Mouse (Mus musculus) neural tube, embryonic 13.5 days (tissue): ENCODE results near the gene Slc24a1. TPM values are rescaled to one million over a fixed set of nuclear protein-coding genes. Genes with fewer than 3 reads are reported as not detected.

Experiments
- ATAC-seq: fragments of 200-750 bp; cut with Nextera tagmentation; 2 replicates; pipeline ENCODE4 v1.8.0; 2017; ENCODE audit warnings: low read depth, mild to moderate bottlenecking, moderate TSS enrichment, moderate library complexity
- H3K27ac ChIP-seq: fragments of 300-500 bp; sonication (generic); replicated peaks from 2 replicates; pipeline ENCODE4 v1.5.1; 2015; ENCODE audit warnings: moderate library complexity, mild to moderate bottlenecking, inconsistent platforms
- H3K27me3 ChIP-seq: fragments of 300-500 bp; sonication (generic); 2 replicates; pipeline ENCODE4 v1.6.1; 2015; ENCODE audit warnings: mild to moderate bottlenecking, inconsistent platforms
- H3K36me3 ChIP-seq: fragments of 300-500 bp; sonication (generic); 2 replicates; pipeline ENCODE4 v1.6.1; 2015; ENCODE audit warnings: mild to moderate bottlenecking, inconsistent platforms
- H3K4me1 ChIP-seq: fragments of 300-500 bp; sonication (generic); replicated peaks from 2 replicates; pipeline ENCODE4 v1.6.1; 2015; ENCODE audit warnings: inconsistent platforms
- H3K4me2 ChIP-seq: fragments of 300-500 bp; sonication (generic); 2 replicates; pipeline ENCODE4 v1.6.1; 2015; ENCODE audit warnings: inconsistent platforms, mild to moderate bottlenecking, moderate library complexity
- H3K4me3 ChIP-seq: fragments of 300-500 bp; sonication (generic); 2 replicates; pipeline ENCODE4 v1.5.1; 2015; ENCODE audit warnings: mild to moderate bottlenecking, inconsistent platforms
- H3K9ac ChIP-seq: fragments of 300-500 bp; sonication (generic); 2 replicates; pipeline ENCODE4 v1.6.1; 2015; ENCODE audit warnings: moderate library complexity, mild to moderate bottlenecking, inconsistent platforms
- H3K9me3 ChIP-seq: fragments of 300-500 bp; sonication (generic); 2 replicates; pipeline ENCODE4 v1.6.1; 2016; ENCODE audit warnings: inconsistent platforms
- WGBS: fragments of 180-500 bp; shearing (Covaris S2); methylation state at CpG from one replicate; pipeline ENCODE4 v1.1.7; 2015; 5-methylcytosine and 5-hydroxymethylcytosine counted together
- microRNA-seq: library from miRNA; unstranded; fragments of <30 nt; microRNA quantifications from one replicate; pipeline ENCODE4, GENCODE M21; 2016
- polyA plus RNA-seq: library from polyadenylated mRNA; unstranded; fragments of >200 nt; fragmentation: Nextera tagmentation; extraction: Ambion mirVana; gene quantifications from 2 replicates; pipeline ENCODE4 v1.2.1, GENCODE M21; 2015

Slc24a1 gene
- polyA plus RNA-seq, 1 experiment from 2014 or later: 0.04 TPM

- peaks cover 45% of the 10 kb centered on the region for H3K36me3 ChIP-seq
- H3K9me3 ChIP-seq: no peaks in the 10 kb centered on the region
- H3K27me3 ChIP-seq: no peaks in the 10 kb centered on the region
- no peak overlapping the region for H3K9ac ChIP-seq
- no peak overlapping the region for H3K4me3 ChIP-seq
- no peak overlapping the region for H3K4me2 ChIP-seq
- no peak for ATAC-seq
- WGBS: 67% methylated on average over 3 of the region's 3 CpGs
- no peaks in the 10 kb centered on the region for H3K4me1 ChIP-seq
- H3K27ac ChIP-seq: no peak overlapping the region
Observed at GRCm38 (mm10) chr9:64903386-64903785, 48.0 kb downstream of the Slc24a1 start.

GRCm38 (mm10) chr9:64902866-64903265, 48.5 kb downstream of the Slc24a1 start:
- Histone ChIP-seq H3K4me2 (no peak overlapping the region), H3K27me3 (no peaks in the 10 kb centered on the region), H3K4me1 (no peaks in the 10 kb centered on the region), H3K27ac (no peak overlapping the region), H3K9ac (no peak overlapping the region), H3K4me3 (no peak overlapping the region), H3K36me3 (peaks cover 50% of the 10 kb centered on the region), H3K9me3 (no peaks in the 10 kb centered on the region)
- WGBS: 34% methylated on average over 4 of the region's 4 CpGs
- ATAC-seq: no peak

- no peaks in the 10 kb centered on the region for H3K9me3 ChIP-seq
- WGBS: 87% methylated on average over 10 of the region's 10 CpGs
- no peaks in the 10 kb centered on the region for H3K27me3 ChIP-seq
- H3K27ac ChIP-seq: no peak overlapping the region
- no peaks in the 10 kb centered on the region for H3K4me1 ChIP-seq
- no peak overlapping the region for H3K4me2 ChIP-seq
- no peak overlapping the region for H3K9ac ChIP-seq
- no peak for ATAC-seq
- no peak overlapping the region for H3K4me3 ChIP-seq
- H3K36me3 ChIP-seq: peaks cover 45% of the 10 kb centered on the region
Observed at GRCm38 (mm10) chr9:64896605-64897004, 54.8 kb downstream of the Slc24a1 start.

GRCm38 (mm10) chr9:64886008-64886407, 65.4 kb downstream of the Slc24a1 start:
- Histone ChIP-seq H3K4me2 (no peak overlapping the region), H3K4me1 (no peaks in the 10 kb centered on the region), H3K4me3 (no peak overlapping the region), H3K27ac (no peak overlapping the region), H3K9me3 (no peaks in the 10 kb centered on the region), H3K36me3 (peaks cover 20% of the 10 kb centered on the region), H3K9ac (no peak overlapping the region), H3K27me3 (no peaks in the 10 kb centered on the region)
- 86% methylated on average over 5 of the region's 5 CpGs for WGBS
- no peak for ATAC-seq

Small RNA genes lying within 50 kb of the gene (microRNA-seq; reads per million reads assigned to microRNA genes)
- gene Gm25640: not detected

Other genes starting within 250 kb of the Slc24a1 start
- 356 and 415 TPM in 2 replicates for gene Rab11a, start 213.8 kb downstream of the Slc24a1 start, polyA plus RNA-seq
- gene Dennd4a, start 140.3 kb downstream of the Slc24a1 start, polyA plus RNA-seq: 9.1 and 9.7 TPM in 2 replicates
- gene Ints14, start 9.3 kb upstream of the Slc24a1 start, polyA plus RNA-seq: 41.4 and 41.6 TPM in 2 replicates
- 203 and 214 TPM in 2 replicates for gene Hacd3, start 70.1 kb upstream of the Slc24a1 start, polyA plus RNA-seq
- gene Dpp8, start 80.8 kb upstream of the Slc24a1 start, polyA plus RNA-seq: 37.4 and 39.3 TPM in 2 replicates
- gene Igdcc4, start 149.9 kb upstream of the Slc24a1 start, polyA plus RNA-seq: 8.9 and 10.3 TPM in 2 replicates
- gene Igdcc3, start 189.6 kb upstream of the Slc24a1 start, polyA plus RNA-seq: 12.3 and 12.9 TPM in 2 replicates
- 5.4 and 6.8 TPM in 2 replicates for gene Parp16, start 243.7 kb upstream of the Slc24a1 start, polyA plus RNA-seq